Mouse (Mus musculus) lung, embryonic 14.5 days (tissue): ENCODE data around the gene Npl. TPM values are rescaled to one million over a fixed set of nuclear protein-coding genes. Genes with fewer than 3 reads are reported as not detected.
A peak's percentile ranks its signal among the peaks of the same experiment; 100 is the strongest.

Experiments used
- ATAC-seq: fragments of 200-750 bp; cut with Nextera tagmentation; 2 replicates; pipeline ENCODE4 v1.8.0; 2017; ENCODE audit warnings: mild to moderate bottlenecking, moderate TSS enrichment, moderate library complexity; ENCODE audit not compliant: insufficient read depth
- DNase-seq: peaks from one replicate; pipeline ENCODE4 v3.0.0-alpha.2; 2015
- H3K27ac ChIP-seq: fragments of 300-500 bp; sonication (generic); 2 replicates; pipeline ENCODE4 v1.5.1; 2014; ENCODE audit warnings: low read depth, mild to moderate bottlenecking, moderate library complexity
- H3K27me3 ChIP-seq: fragments of 300-500 bp; sonication (generic); 2 replicates; pipeline ENCODE4 v1.6.1; 2014; ENCODE audit warnings: low read length, control low read depth; ENCODE audit not compliant: insufficient read depth
- H3K36me3 ChIP-seq: fragments of 300-500 bp; sonication (generic); 2 replicates; pipeline ENCODE4 v1.6.1; 2014; ENCODE audit warnings: control low read depth; ENCODE audit not compliant: insufficient read depth
- H3K4me1 ChIP-seq: fragments of 300-500 bp; sonication (generic); 2 replicates; pipeline ENCODE4 v1.6.1; 2014; ENCODE audit warnings: antibody characterized with exemption, control low read depth; ENCODE audit not compliant: insufficient read depth
- H3K4me2 ChIP-seq: fragments of 300-500 bp; sonication (generic); 2 replicates; pipeline ENCODE4 v1.6.1; 2014; ENCODE audit warnings: mild to moderate bottlenecking
- H3K4me3 ChIP-seq: fragments of 300-500 bp; sonication (generic); 2 replicates; pipeline ENCODE4 v1.5.1; 2014; ENCODE audit warnings: low read depth, low read length
- H3K9ac ChIP-seq: fragments of 300-500 bp; sonication (generic); 2 replicates; pipeline ENCODE4 v1.6.1; 2014
- H3K9me3 ChIP-seq: fragments of 300-500 bp; sonication (generic); 2 replicates; pipeline ENCODE4 v1.6.1; 2016; ENCODE audit warnings: low read depth, low read length, control low read depth
- CTCF ChIP-seq: IDR thresholded peaks from 2 replicates; pipeline ENCODE4 v1.5.1; 2016; ENCODE audit warnings: antibody characterized with exemption, low read depth
- WGBS: fragments of 180-500 bp; shearing (Covaris S2); extraction: QIAGEN DNeasy Blood & Tissue Kit; methylation state at CpG from one replicate; pipeline ENCODE4 v1.1.7; 2014; 5-methylcytosine and 5-hydroxymethylcytosine counted together
- polyA plus RNA-seq: library from polyadenylated mRNA; unstranded; fragments of >200 nt; fragmentation: Nextera tagmentation; extraction: Ambion mirVana; gene quantifications from 2 replicates; pipeline ENCODE4 v1.2.1, GENCODE M21; 2014

Gene Npl
- polyA plus RNA-seq, 1 experiment from 2014 or later: 8.1 TPM

- Histone ChIP-seq H3K27me3 (no peaks in the 10 kb centered on the region), H3K4me1 (no peaks in the 10 kb centered on the region), H3K4me2 (no peak overlapping the region), H3K9me3 (no peaks in the 10 kb centered on the region), H3K9ac (no peak overlapping the region; the same call in 1 of the 2 replicates), H3K36me3 (no peaks in the 10 kb centered on the region), H3K27ac (no peak overlapping the region), H3K4me3 (no peak overlapping the region)
- no peak for TF ChIP-seq CTCF
- DNase-seq: peak; percentile 24
- 38% methylated on average over 5 of the region's 5 CpGs for WGBS
- peak; percentile 35; the same call in 1 of the 2 replicates for ATAC-seq
These were observed 48.1 kb downstream of the Npl start for GRCm38 (mm10) chr1:153501644-153502321.

- Histone ChIP-seq H3K4me1 (no peaks in the 10 kb centered on the region), H3K4me3 (no peak overlapping the region), H3K27me3 (no peaks in the 10 kb centered on the region), H3K4me2 (no peak overlapping the region), H3K36me3 (no peaks in the 10 kb centered on the region), H3K9ac (no peak overlapping the region), H3K27ac (no peak overlapping the region), H3K9me3 (no peaks in the 10 kb centered on the region)
- DNase-seq (no peak), ATAC-seq (no peak)
- 73% methylated on average over 9 of the region's 9 CpGs for WGBS
- TF ChIP-seq CTCF: no peak
These were observed 49.8 kb downstream of the Npl start for GRCm38 (mm10) chr1:153500030-153500429.

- H3K9me3 ChIP-seq: no peaks in the 10 kb centered on the region
- no peak for TF ChIP-seq CTCF
- no peak overlapping the region for H3K9ac ChIP-seq
- ATAC-seq (no peak), DNase-seq (no peak)
- WGBS: 69% methylated on average over 3 of the region's 3 CpGs
- no peak overlapping the region for H3K4me3 ChIP-seq
- H3K27me3 ChIP-seq: no peaks in the 10 kb centered on the region
- H3K4me2 ChIP-seq: no peak overlapping the region
- H3K27ac ChIP-seq: no peak overlapping the region
- H3K36me3 ChIP-seq: no peaks in the 10 kb centered on the region
- no peaks in the 10 kb centered on the region for H3K4me1 ChIP-seq
These were observed 53.8 kb downstream of the Npl start for GRCm38 (mm10) chr1:153496030-153496429.

GRCm38 (mm10) chr1:153493931-153494330, 55.9 kb downstream of the Npl start:
- Histone ChIP-seq H3K36me3 (no peaks in the 10 kb centered on the region), H3K4me1 (no peaks in the 10 kb centered on the region), H3K27me3 (no peaks in the 10 kb centered on the region), H3K4me2 (no peak overlapping the region), H3K9me3 (no peaks in the 10 kb centered on the region), H3K27ac (no peak overlapping the region), H3K9ac (no peak overlapping the region), H3K4me3 (no peak overlapping the region)
- no peak for DNase-seq
- TF ChIP-seq CTCF: no peak
- WGBS: 43% methylated on average over 6 of the region's 6 CpGs
- no peak for ATAC-seq

GRCm38 (mm10) chr1:153493338-153493737, 56.5 kb downstream of the Npl start:
- no peak overlapping the region for H3K9ac ChIP-seq
- no peak for ATAC-seq

GRCm38 (mm10) chr1:153491822-153492221, 58.0 kb downstream of the Npl start:
- no peak for ATAC-seq
- no peak overlapping the region for H3K9ac ChIP-seq
- no peaks in the 10 kb centered on the region for H3K9me3 ChIP-seq
- TF ChIP-seq CTCF: no peak
- no peaks in the 10 kb centered on the region for H3K27me3 ChIP-seq
- H3K4me1 ChIP-seq: no peaks in the 10 kb centered on the region
- 88% methylated on average over 1 of the region's 1 CpGs for WGBS
- H3K36me3 ChIP-seq: no peaks in the 10 kb centered on the region
- no peak overlapping the region for H3K27ac ChIP-seq
- no peak overlapping the region for H3K4me3 ChIP-seq
- no peak overlapping the region for H3K4me2 ChIP-seq
- no peak for DNase-seq

More at GRCm38 (mm10) chr1:153493338-153493737, 56.5 kb downstream of the Npl start:
- no peak for TF ChIP-seq CTCF
- no peaks in the 10 kb centered on the region for H3K9me3 ChIP-seq
- no peaks in the 10 kb centered on the region for H3K27me3 ChIP-seq
- no peaks in the 10 kb centered on the region for H3K4me1 ChIP-seq
- H3K36me3 ChIP-seq: no peaks in the 10 kb centered on the region
- no peak for DNase-seq
- H3K4me3 ChIP-seq: no peak overlapping the region
- H3K4me2 ChIP-seq: no peak overlapping the region
- no peak overlapping the region for H3K27ac ChIP-seq
- WGBS: 30% methylated on average over 4 of the region's 4 CpGs

- Histone ChIP-seq H3K9me3 (no peaks in the 10 kb centered on the region), H3K4me2 (no peak overlapping the region), H3K4me1 (no peaks in the 10 kb centered on the region), H3K36me3 (no peaks in the 10 kb centered on the region), H3K27ac (no peak overlapping the region), H3K9ac (no peak overlapping the region), H3K27me3 (no peaks in the 10 kb centered on the region), H3K4me3 (no peak overlapping the region)
- TF ChIP-seq CTCF: no peak
- 88% methylated on average over 2 of the region's 2 CpGs for WGBS
- ATAC-seq (no peak), DNase-seq (no peak)
These were observed 58.5 kb downstream of the Npl start for GRCm38 (mm10) chr1:153491345-153491744.
